Mouse (Mus musculus): ENCODE data around the gene Gjb4. TPM values are rescaled to one million over a fixed set of nuclear protein-coding genes. Genes with fewer than 3 reads are reported as not detected.
A peak's percentile ranks its signal among the peaks of the same experiment; 100 is the strongest.

Gene Gjb4
- not detected for total RNA-seq (2021)
- long read RNA-seq, experiment 1, result 0 reads
- long read RNA-seq, experiment 2, result 0 reads

GRCm38 (mm10) chr4:127353951-127354438 lies at the start of gene Gjb4:
Gene Gjb4 (minus strand): TSS chr4:127354081.
- no peak for DNase-seq (ENCODE audit: low spot score in 2 of 2)

GRCm38 (mm10) chr4:127402614-127403013 lies 48.7 kb upstream of the Gjb4 start:
- no peak for DNase-seq (ENCODE audit: low spot score in 2 of 2)

DNA sequence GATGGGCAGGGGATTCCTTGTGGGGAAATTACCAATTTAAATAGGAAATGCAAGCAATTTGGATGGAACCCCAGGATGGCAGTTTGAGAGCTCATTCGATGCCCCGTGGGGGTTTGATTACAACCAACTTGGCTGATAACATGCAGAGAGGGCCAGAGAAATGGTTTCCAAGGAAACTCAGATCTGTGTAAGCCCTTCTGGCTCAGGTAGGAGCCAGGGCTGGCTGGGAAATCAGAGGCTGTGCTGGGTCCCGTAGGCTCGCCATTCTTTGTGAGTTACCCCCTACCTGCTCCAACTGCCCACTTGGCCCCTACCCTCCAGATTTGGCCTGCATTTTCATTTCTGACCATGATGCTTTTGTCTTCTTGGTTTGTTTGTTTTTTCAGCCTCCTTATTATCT lies 48.3 kb upstream of the Gjb4 start:
- no peak for DNase-seq (ENCODE audit: low spot score in 2 of 2)

- no peak for DNase-seq (ENCODE audit: low spot score in 2 of 2)
Measured at GRCm38 (mm10) chr4:127400165-127401145, 46.6 kb upstream of the Gjb4 start.

DNA sequence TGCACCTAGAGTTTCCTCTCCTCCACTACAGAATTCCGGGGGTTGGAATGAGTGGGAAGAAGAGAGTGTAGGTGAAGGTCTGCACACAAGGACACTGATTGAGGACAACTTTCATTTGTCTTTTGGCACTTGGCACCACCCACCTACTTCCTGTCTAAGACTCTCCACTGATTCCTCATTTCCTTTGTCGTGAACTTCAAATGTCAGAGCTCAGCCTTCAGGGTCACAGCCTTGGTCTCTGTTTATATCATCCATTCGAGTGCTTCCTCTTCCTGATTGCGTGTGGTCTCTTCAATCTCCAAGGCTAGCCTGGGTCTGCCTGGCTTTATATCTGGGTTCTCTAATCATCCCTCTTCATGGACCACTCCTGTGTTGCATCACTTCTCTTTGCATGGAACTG lies 41.7 kb upstream of the Gjb4 start:
- DNase-seq (ENCODE audit: low spot score in 2 of 2), result no peak

DNA sequence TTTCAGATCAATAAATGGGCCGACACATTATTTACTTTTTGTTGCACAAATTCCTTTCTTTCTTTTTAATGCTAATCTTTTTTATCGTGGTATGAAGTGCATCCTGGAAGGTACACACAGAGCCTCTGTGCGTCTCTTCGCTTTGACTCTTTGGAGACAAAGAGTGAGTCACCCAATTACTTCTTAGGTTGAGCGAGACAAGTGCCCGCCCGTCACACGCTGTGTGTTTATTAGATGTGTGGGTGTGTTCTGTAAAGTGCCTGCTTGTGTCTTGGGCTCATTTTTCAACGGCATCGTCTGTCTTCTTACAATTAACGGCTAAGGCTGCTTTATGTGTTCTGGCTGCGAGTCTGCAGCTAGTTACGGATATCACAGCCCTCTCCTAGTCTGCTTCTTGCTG lies 35.8 kb upstream of the Gjb4 start:
- DNase-seq (ENCODE audit: low spot score in 2 of 2), result no peak

- peak; percentile 28 to 36 for DNase-seq (ENCODE audit: low spot score in 2 of 2)
Measured at GRCm38 (mm10) chr4:127377344-127377743, 23.5 kb upstream of the Gjb4 start.

- DNase-seq (ENCODE audit: low spot score in 2 of 2), result no peak
Measured at GRCm38 (mm10) chr4:127375541-127376177, 21.8 kb upstream of the Gjb4 start.

GRCm38 (mm10) chr4:127374645-127375044 lies 20.8 kb upstream of the Gjb4 start:
- no peak for DNase-seq (ENCODE audit: low spot score in 2 of 2)

DNA sequence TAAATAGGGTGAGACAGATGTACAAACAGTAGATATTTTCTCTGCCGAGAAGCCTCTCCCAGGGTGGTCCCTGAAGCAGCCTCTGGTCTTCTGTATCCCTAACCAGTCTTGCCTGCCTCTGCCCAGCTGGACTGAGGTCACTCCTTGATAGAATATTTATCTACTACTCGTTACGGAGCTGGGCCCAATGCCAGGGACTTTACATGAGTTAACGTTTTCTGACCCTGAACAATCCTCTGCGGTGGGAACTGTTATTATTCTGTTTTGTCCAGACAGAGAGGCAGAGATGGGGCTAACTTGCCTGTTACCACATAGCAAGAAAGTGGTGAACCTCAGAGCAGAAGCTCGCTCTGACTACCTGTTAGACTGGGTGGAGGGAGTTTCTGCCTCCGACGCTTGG lies 19.6 kb upstream of the Gjb4 start:
- DNase-seq (ENCODE audit: low spot score in 2 of 2), result peak in 1 of 2 experiments; percentile 31

- no peak for DNase-seq (ENCODE audit: low spot score in 2 of 2)
Measured at GRCm38 (mm10) chr4:127371546-127371945, 17.7 kb upstream of the Gjb4 start.

GRCm38 (mm10) chr4:127370447-127370846 lies 16.6 kb upstream of the Gjb4 start:
- no peak for DNase-seq (ENCODE audit: low spot score in 2 of 2)

GRCm38 (mm10) chr4:127368379-127368973 lies 14.6 kb upstream of the Gjb4 start:
- peak; percentile 69 to 72 for DNase-seq (ENCODE audit: low spot score in 2 of 2)

DNA sequence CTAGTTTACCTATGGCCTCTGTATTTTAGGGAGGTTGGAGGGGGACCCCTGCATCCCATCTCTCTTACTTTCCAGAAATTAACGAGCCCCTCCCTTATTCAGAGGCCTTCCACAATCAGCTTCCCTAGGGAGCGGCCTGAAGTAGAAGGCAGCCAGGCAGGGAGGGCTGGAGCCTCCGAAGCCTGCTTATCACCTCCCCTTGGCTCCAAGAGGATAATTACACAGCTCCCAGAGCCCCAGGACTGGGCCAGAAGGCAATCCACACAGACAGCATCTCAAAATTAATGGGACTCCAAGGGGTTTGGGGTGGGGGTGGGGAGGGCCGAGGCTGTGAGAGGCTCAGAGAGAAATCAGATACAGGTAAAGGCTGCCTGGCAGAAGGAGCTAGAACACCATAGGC lies 12.0 kb upstream of the Gjb4 start:
- DNase-seq (ENCODE audit: low spot score in 2 of 2), result no peak

- DNase-seq (ENCODE audit: low spot score in 2 of 2), result no peak
Measured at GRCm38 (mm10) chr4:127365433-127365832, 11.6 kb upstream of the Gjb4 start.

GRCm38 (mm10) chr4:127364431-127364830 lies 10.6 kb upstream of the Gjb4 start:
- no peak for DNase-seq (ENCODE audit: low spot score in 2 of 2)

GRCm38 (mm10) chr4:127363331-127363730 lies 9.4 kb upstream of the Gjb4 start:
- DNase-seq (ENCODE audit: low spot score in 2 of 2), result no peak

DNA sequence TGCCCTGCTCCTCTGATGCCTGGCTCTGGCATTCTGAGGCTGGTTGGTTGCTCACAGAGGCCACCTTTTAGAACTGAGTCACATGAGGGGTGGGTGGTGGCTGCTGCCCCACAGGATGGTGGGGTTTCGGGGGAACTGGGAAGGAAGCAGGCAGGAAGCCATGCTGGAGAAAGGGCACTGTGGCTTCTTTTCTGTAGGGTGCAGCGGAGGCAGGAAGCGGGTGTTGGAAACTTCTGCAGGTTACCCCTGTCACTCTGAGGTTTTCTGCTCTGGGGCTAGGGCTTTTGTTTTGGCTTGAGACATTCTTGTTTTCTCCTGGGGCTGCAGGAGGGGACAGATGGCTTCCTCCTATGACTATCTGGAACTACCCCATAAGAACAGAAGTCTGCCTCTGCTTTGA lies 8.6 kb upstream of the Gjb4 start:
- DNase-seq (ENCODE audit: low spot score in 2 of 2), result no peak

- no peak for DNase-seq (ENCODE audit: low spot score in 2 of 2)
Measured at GRCm38 (mm10) chr4:127358018-127358417, 4.1 kb upstream of the Gjb4 start, which contains the start of gene Gjb5. Gene Gjb5 (minus strand): TSS chr4:127358181.

DNA sequence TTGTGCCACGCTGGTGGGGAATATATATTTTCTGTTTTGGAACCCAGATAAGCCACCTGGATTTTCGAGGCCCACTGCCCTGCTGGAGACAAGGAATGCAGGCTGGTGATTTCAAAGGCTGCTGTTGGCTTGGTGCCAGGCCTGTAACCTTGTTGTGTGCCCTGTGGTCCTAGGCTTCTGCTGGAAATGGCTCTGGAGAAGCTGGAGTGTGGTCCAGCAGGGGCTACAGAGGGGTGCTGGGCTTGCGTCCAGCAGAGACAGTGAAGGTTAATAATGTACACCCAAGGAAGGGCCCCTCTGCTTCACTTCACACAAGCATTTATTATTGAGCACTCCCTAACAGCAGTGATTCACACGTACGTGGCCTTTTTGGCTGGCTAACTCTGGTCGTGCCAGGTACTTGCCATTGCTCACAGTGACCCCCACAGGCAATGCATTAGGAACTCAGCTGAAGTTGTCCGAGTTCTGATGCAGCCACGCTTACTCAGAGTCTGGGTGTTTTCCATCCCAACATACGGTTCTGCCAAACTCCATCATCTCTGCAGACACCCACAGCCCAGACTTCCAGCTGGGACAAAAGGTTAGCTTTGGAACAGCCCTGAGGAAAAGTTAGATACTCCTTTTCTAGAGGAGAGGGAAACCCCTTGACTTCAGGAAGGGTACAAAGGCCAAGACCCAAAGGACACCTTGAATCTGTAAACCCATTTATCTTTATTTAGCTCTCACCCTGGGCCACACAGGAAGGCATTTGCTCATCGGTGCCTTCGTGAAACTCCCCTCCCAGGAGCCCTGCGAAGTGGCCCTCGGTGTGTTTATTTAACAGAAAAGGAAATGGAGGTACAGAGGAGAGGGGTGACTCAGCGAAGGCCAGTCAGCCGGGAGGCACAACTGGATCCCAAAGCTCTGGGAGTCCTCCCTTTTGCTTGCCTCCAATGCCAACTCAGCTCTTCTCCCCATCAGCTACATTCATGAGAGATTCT lies 915 bp upstream of the Gjb4 start:
- peak; percentile 29 to 33 for DNase-seq (ENCODE audit: low spot score in 2 of 2)

Measured in adrenal gland, adult 18-20 months (tissue).